Mouse (Mus musculus): Measurements from ENCODE around the gene Sspn. TPM values are rescaled to one million over a fixed set of nuclear protein-coding genes. Genes with fewer than 3 reads are reported as not detected.

The Sspn gene
- polyA plus RNA-seq, 1 experiment: not detected

DNA sequence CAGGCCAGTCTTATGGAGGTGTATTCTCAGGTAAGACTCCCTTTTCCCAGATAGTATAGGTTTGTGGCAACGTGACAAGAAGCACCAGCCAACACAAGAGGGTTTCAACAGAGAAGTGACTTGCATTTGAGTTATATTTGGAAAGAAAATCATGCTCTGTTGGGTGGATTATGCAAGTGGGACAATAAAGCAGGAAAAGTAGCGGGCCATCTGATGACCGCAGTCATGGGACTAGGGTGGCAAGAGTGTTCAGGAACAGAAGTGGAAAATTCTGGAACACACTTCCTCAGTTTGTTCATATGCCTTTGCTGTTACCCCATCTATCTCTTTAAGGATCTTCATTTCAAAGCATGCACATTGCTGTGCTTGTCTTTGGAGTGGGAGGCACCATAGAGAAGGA, 82.9 kb downstream of the Sspn start:
- H3K9me3 ChIP-seq (ENCODE audit: control insufficient read depth, low read length): no peaks in the 10 kb centered on the region
- H3K4me1 ChIP-seq (ENCODE audit: control insufficient read depth): no peaks in the 10 kb centered on the region
- no peaks in the 10 kb centered on the region for H3K36me3 ChIP-seq (ENCODE audit: control insufficient read depth)
- TF ChIP-seq TAL1 (IDR thresholded peaks at IDR 0.05; ENCODE audit: low read length) (no peak), GATA1 (IDR thresholded peaks at IDR 0.05; ENCODE audit: low read length) (no peak)
- H3K27me3 ChIP-seq (ENCODE audit: control insufficient read depth): no peaks in the 10 kb centered on the region
- no peak overlapping the region for H3K4me3 ChIP-seq (replicated peaks)

Other genes starting within 250 kb of the Sspn start
- gene Rassf8, start 184.9 kb upstream of the Sspn start, polyA plus RNA-seq (2012): 0.06 TPM in 1 of 2 replicates, not detected in the other
- gene Bhlhe41, start 66.1 kb upstream of the Sspn start, polyA plus RNA-seq (2012): 0.01 TPM in 2 replicates